Mouse (Mus musculus) ovary, postnatal 14 days (tissue): ENCODE data around the gene Ubash3b.

Experiments
- DNase-seq: peaks from one replicate; pipeline ENCODE4 v3.0.0; 2022; ENCODE audit warnings: low spot score

Ubash3b gene

GRCm38 (mm10) chr9:41166886-41167285 is 5.4 kb upstream of the Ubash3b start:
- DNase-seq: no peak

GRCm38 (mm10) chr9:41162363-41162762 is 866 bp upstream of the Ubash3b start:
- DNase-seq: no peak

- DNase-seq: no peak
Observed at GRCm38 (mm10) chr9:41160536-41161176, 841 bp downstream of the Ubash3b start.

- no peak for DNase-seq
Observed at GRCm38 (mm10) chr9:41159223-41159622, 2.3 kb downstream of the Ubash3b start.

GRCm38 (mm10) chr9:41157872-41158567 is 3.5 kb downstream of the Ubash3b start:
- DNase-seq: no peak

GRCm38 (mm10) chr9:41157020-41157871 is 4.3 kb downstream of the Ubash3b start:
- peak; percentile 62 for DNase-seq

GRCm38 (mm10) chr9:41156720-41157019 is 4.8 kb downstream of the Ubash3b start:
- no peak for DNase-seq

- no peak for DNase-seq
Observed at GRCm38 (mm10) chr9:41156006-41156719, 5.3 kb downstream of the Ubash3b start.

GRCm38 (mm10) chr9:41153979-41154378 is 7.5 kb downstream of the Ubash3b start:
- no peak for DNase-seq

GRCm38 (mm10) chr9:41153050-41153449 is 8.4 kb downstream of the Ubash3b start:
- DNase-seq: no peak

- no peak for DNase-seq
Observed at GRCm38 (mm10) chr9:41151491-41151890, 10.0 kb downstream of the Ubash3b start.

- no peak for DNase-seq
Observed at GRCm38 (mm10) chr9:41149896-41150295, 11.6 kb downstream of the Ubash3b start.

- no peak for DNase-seq
Observed at GRCm38 (mm10) chr9:41149079-41149676, 12.3 kb downstream of the Ubash3b start.

- DNase-seq: no peak
Observed at GRCm38 (mm10) chr9:41148600-41148999, 12.9 kb downstream of the Ubash3b start.

GRCm38 (mm10) chr9:41147203-41147842 is 14.2 kb downstream of the Ubash3b start:
- no peak for DNase-seq

- DNase-seq: no peak
Observed at GRCm38 (mm10) chr9:41143825-41144224, 17.7 kb downstream of the Ubash3b start.

GRCm38 (mm10) chr9:41143115-41143514 is 18.4 kb downstream of the Ubash3b start:
- DNase-seq: no peak

- no peak for DNase-seq
Observed at GRCm38 (mm10) chr9:41141026-41141425, 20.5 kb downstream of the Ubash3b start.

- DNase-seq: no peak
Observed at GRCm38 (mm10) chr9:41138987-41139808, 22.3 kb downstream of the Ubash3b start.

GRCm38 (mm10) chr9:41136691-41137467 is 24.6 kb downstream of the Ubash3b start:
- peak; percentile 32 for DNase-seq
